Mouse (Mus musculus) CH12.LX (cell line): ENCODE data around the gene Hip1r. TPM values are rescaled to one million over a fixed set of nuclear protein-coding genes. Genes with fewer than 3 reads are reported as not detected.

ENCODE experiments used
- DNase-seq: peaks from one replicate; pipeline ENCODE4 v3.0.0-alpha.2; 2013; ENCODE audit errors: extremely low read depth
- H3K27ac ChIP-seq: 2 replicates; pipeline ENCODE4 v1.5.1; 2012; ENCODE audit warnings: low read depth, mild to moderate bottlenecking, control low read depth, moderate library complexity; ENCODE audit not compliant: insufficient read depth
- H3K27me3 ChIP-seq: replicated peaks from 2 replicates; pipeline ENCODE3; 2012; ENCODE audit warnings: inconsistent platforms
- H3K36me3 ChIP-seq, 2 experiments: replicated peaks in 1 of 2; 2 replicates each; pipeline versions ENCODE3 to v1.6.1; 2012; ENCODE audit warnings: inconsistent platforms in 1 of 2, low read length in 1 of 2, mild to moderate bottlenecking in 1 of 2, mixed read lengths in 1 of 2, moderate library complexity in 1 of 2; ENCODE audit not compliant: control insufficient read depth in 1 of 2, insufficient read depth in 1 of 2
- H3K4me1 ChIP-seq, 2 experiments: 2 replicates each; pipeline ENCODE4 v1.6.1; 2012; ENCODE audit warnings: inconsistent platforms in 1 of 2, moderate library complexity in 1 of 2; ENCODE audit not compliant: insufficient read depth in 2 of 2, control insufficient read depth in 1 of 2
- H3K4me2 ChIP-seq: 2 replicates; pipeline ENCODE4 v1.6.1; 2012; ENCODE audit warnings: low read depth, mild to moderate bottlenecking, control low read depth; ENCODE audit not compliant: poor library complexity, insufficient read depth, severe bottlenecking
- H3K4me3 ChIP-seq, 3 experiments: fragments of 150-350 bp in 1 of 3; sonication (generic) in 1 of 3; replicated peaks in 1 of 3; 2 replicates each; pipeline versions ENCODE3 to v1.5.1; 2011 to 2012; ENCODE audit warnings: low read depth in 2 of 3, low read length in 2 of 3, mild to moderate bottlenecking in 2 of 3, moderate library complexity in 2 of 3, control low read depth in 1 of 3, improper control_type of control experiment in 1 of 3, inconsistent platforms in 1 of 3, mixed read lengths in 1 of 3; ENCODE audit not compliant: poor library complexity in 1 of 3
- H3K79me2 ChIP-seq: replicated peaks from 2 replicates; pipeline ENCODE4 v1.6.1; 2012; ENCODE audit warnings: mild to moderate bottlenecking, moderate library complexity; ENCODE audit not compliant: control insufficient read depth, poor library complexity, insufficient read depth, severe bottlenecking; ENCODE audit errors: extremely low read depth
- H3K9ac ChIP-seq: 2 replicates; pipeline ENCODE4 v1.6.1; 2012; ENCODE audit warnings: low read depth, mild to moderate bottlenecking, control low read depth, moderate library complexity; ENCODE audit not compliant: insufficient read depth
- H3K9me3 ChIP-seq: replicated peaks from 2 replicates; pipeline ENCODE3; 2012; ENCODE audit warnings: low read length, inconsistent platforms, mixed read lengths
- CHD1 ChIP-seq: IDR thresholded peaks from 2 replicates; pipeline ENCODE4 v1.6.1; 2012; ENCODE audit warnings: low read depth, low read length, improper control_type of control experiment, inconsistent platforms
- CTCF ChIP-seq, 2 experiments: IDR thresholded peaks in 1 of 2; conservative IDR thresholded peaks in 1 of 2; 2 replicates each; pipeline ENCODE4 v1.5.1; 2011 to 2012; ENCODE audit warnings: low read depth in 2 of 2, low read length in 2 of 2, improper control_type of control experiment in 1 of 2, inconsistent platforms in 1 of 2, mild to moderate bottlenecking in 1 of 2, moderate library complexity in 1 of 2
- GABPA ChIP-seq: IDR thresholded peaks from 2 replicates; pipeline ENCODE4 v1.6.1; 2012; ENCODE audit warnings: low read depth, low read length, improper control_type of control experiment, inconsistent platforms; ENCODE audit not compliant: insufficient replicate concordance
- HCFC1 ChIP-seq: IDR thresholded peaks from 2 replicates; pipeline ENCODE4 v1.6.1; 2012; ENCODE audit warnings: low read depth, mild to moderate bottlenecking, inconsistent platforms, low read length, improper control_type of control experiment
- IRF4 ChIP-seq: IDR thresholded peaks from 2 replicates; pipeline ENCODE4 v1.6.1; 2014; ENCODE audit warnings: low read depth, mild to moderate bottlenecking, inconsistent platforms, low read length, improper control_type of control experiment
- JUN ChIP-seq: IDR thresholded peaks from 2 replicates; pipeline ENCODE4 v1.6.1; 2011; ENCODE audit warnings: low read depth, mild to moderate bottlenecking, low read length, improper control_type of control experiment, moderate library complexity; ENCODE audit not compliant: insufficient read depth
- JUND ChIP-seq: conservative IDR thresholded peaks from 2 replicates; pipeline ENCODE4 v1.6.1; 2011; ENCODE audit warnings: low read depth, low read length, improper control_type of control experiment
- KAT2A ChIP-seq: IDR thresholded peaks from 2 replicates; pipeline ENCODE4 v1.6.1; 2012; ENCODE audit warnings: low read length, improper control_type of control experiment, inconsistent platforms; ENCODE audit not compliant: insufficient replicate concordance
- MAZ ChIP-seq: IDR thresholded peaks from 2 replicates; pipeline ENCODE4 v1.6.1; 2012; ENCODE audit warnings: low read depth, mild to moderate bottlenecking, inconsistent platforms, low read length, improper control_type of control experiment, moderate library complexity
- MXI1 ChIP-seq: IDR thresholded peaks from 2 replicates; pipeline ENCODE4 v1.6.1; 2011; ENCODE audit warnings: mild to moderate bottlenecking, low read depth, low read length, improper control_type of control experiment
- NELFE ChIP-seq: IDR thresholded peaks from 2 replicates; pipeline ENCODE4 v1.6.1; 2011; ENCODE audit warnings: low read depth, low read length, improper control_type of control experiment
- POLR2A ChIP-seq: IDR thresholded peaks from 2 replicates; pipeline ENCODE4 v1.6.1; 2011; ENCODE audit warnings: low read depth, mild to moderate bottlenecking, improper control_type of control experiment, low read length
- POLR2AphosphoS2 ChIP-seq: IDR thresholded peaks from 2 replicates; pipeline ENCODE4 v1.6.1; 2011; ENCODE audit warnings: low read depth, low read length, improper control_type of control experiment
- SIN3A ChIP-seq: IDR thresholded peaks from 2 replicates; pipeline ENCODE4 v1.6.1; 2012; ENCODE audit warnings: low read length, improper control_type of control experiment, inconsistent platforms
- UBTF ChIP-seq: IDR thresholded peaks from 2 replicates; pipeline ENCODE4 v1.6.1; 2012; ENCODE audit warnings: low read depth, mild to moderate bottlenecking, inconsistent platforms, low read length, improper control_type of control experiment, moderate library complexity
- USF1 ChIP-seq: IDR thresholded peaks from 2 replicates; pipeline ENCODE4 v1.6.1; 2014; ENCODE audit warnings: low read depth, mild to moderate bottlenecking, inconsistent platforms, low read length, improper control_type of control experiment
- USF2 ChIP-seq: conservative IDR thresholded peaks from 2 replicates; pipeline ENCODE4 v1.6.1; 2011; ENCODE audit warnings: low read depth, low read length, improper control_type of control experiment
- ZKSCAN1 ChIP-seq: IDR thresholded peaks from 2 replicates; pipeline ENCODE4 v1.6.1; 2012; ENCODE audit warnings: low read depth, inconsistent platforms, low read length, improper control_type of control experiment, borderline replicate concordance
- ZMIZ1 ChIP-seq: IDR thresholded peaks from 2 replicates; pipeline ENCODE4 v1.6.1; 2012; ENCODE audit warnings: low read depth, mild to moderate bottlenecking, inconsistent platforms, low read length, improper control_type of control experiment
- ZNF384 ChIP-seq: IDR thresholded peaks from 2 replicates; pipeline ENCODE4 v1.6.1; 2012; ENCODE audit warnings: low read depth, low read length, improper control_type of control experiment, inconsistent platforms
- dilution Hi-C: fragments of 300-500 bp; cut with MboI; formaldehyde crosslinking; loops from 2 replicates; pipeline ENCODE4 v1.14.3; 2020; ENCODE audit warnings: low sequenced_read_pairs; ENCODE audit not compliant: extremely low pct_unique_long_range_greater_than_20kb, extremely low pct_ligation_motif_present
- in situ Hi-C: fragments of 300-500 bp; cut with MboI; formaldehyde crosslinking; loops from 3 replicates; pipeline ENCODE4 v1.14.3; 2019; ENCODE audit warnings: low sequenced_read_pairs, low pct_ligation_motif_present, low pct_unique_long_range_greater_than_20kb, mixed read lengths
- polyA plus RNA-seq: library from polyadenylated mRNA; unstranded; fragments of >175 nt; gene quantifications from 2 replicates; pipeline ENCODE4 v1.2.1, GENCODE M21; 2012; ENCODE audit warnings: low read depth; ENCODE audit not compliant: insufficient read length
- total RNA-seq, 2 experiments: library from RNA; depleted of rRNA; stranded (reverse); fragments of 300-350 nt in 1 of 2; fragments of >200 nt in 1 of 2; gene quantifications; 2 replicates each; pipeline ENCODE4 v1.2.3; 2012 to 2014

The Hip1r gene
- total and polyA plus RNA-seq, 3 experiments, result 26.1 to 49.8 (median 44.7) TPM

GRCm38 (mm10) chr5:124030386-124031067 lies 57.1 kb downstream of the Hip1r start:
- H3K4me1 ChIP-seq, result peaks cover 20 to 63% of the 10 kb centered on the region in 2 experiments
- no peak overlapping the region for H3K27ac ChIP-seq
- peak overlapping the region; percentile 85; the same call in 1 of the 2 replicates for H3K4me2 ChIP-seq
- H3K79me2 ChIP-seq, result peaks cover 26% of the 10 kb centered on the region
- H3K4me3 ChIP-seq, result peak overlapping the region in 1 of 3 experiments; percentile 89
- H3K9me3 ChIP-seq, result no peaks in the 10 kb centered on the region
- TF ChIP-seq HCFC1 (no peak), ZMIZ1 (no peak), CTCF (conservative IDR thresholded peaks at IDR 0.05 in 1 of 2, IDR thresholded peaks at IDR 0.05 in 1 of 2; ENCODE audit: low read depth in 2 of 2, low read length in 2 of 2) (no peak), GABPA (no peak), NELFE (no peak), USF2 (no peak), KAT2A (no peak)
- no peak for DNase-seq
- H3K9ac ChIP-seq, result peak overlapping the region; percentile 89
- H3K36me3 ChIP-seq, result peaks cover 3 to 40% of the 10 kb centered on the region in 2 experiments
- in situ Hi-C loops (no loop called here), dilution Hi-C loops (no loop called here)
- H3K27me3 ChIP-seq, result peaks cover 2% of the 10 kb centered on the region

- Histone ChIP-seq H3K79me2 (peaks cover 26% of the 10 kb centered on the region), H3K9ac (peak overlapping the region; percentile 89), H3K4me3 (peak overlapping the region; percentile 76 to 89 (median 78)), H3K4me1 (peaks cover 15 to 62% of the 10 kb centered on the region in 2 experiments), H3K36me3 (peaks cover 2 to 32% of the 10 kb centered on the region in 2 experiments), H3K27ac (no peak overlapping the region), H3K4me2 (peak overlapping the region; percentile 85), H3K9me3 (no peaks in the 10 kb centered on the region), H3K27me3 (peaks cover 2% of the 10 kb centered on the region)
- dilution Hi-C loops, result no loop called here
- DNase-seq, result no peak
- no peak for TF ChIP-seq JUN
- no peak for TF ChIP-seq ZNF384
- no peak for TF ChIP-seq CHD1
- TF ChIP-seq CTCF (conservative IDR thresholded peaks at IDR 0.05 in 1 of 2, IDR thresholded peaks at IDR 0.05 in 1 of 2; ENCODE audit: low read depth in 2 of 2, low read length in 2 of 2), result no peak
- no peak for TF ChIP-seq POLR2AphosphoS2
- no peak for TF ChIP-seq MXI1
- TF ChIP-seq JUND, result no peak
- no peak for TF ChIP-seq UBTF
- TF ChIP-seq POLR2A, result no peak
- TF ChIP-seq SIN3A, result no peak; the same call in 1 of the 2 replicates
- TF ChIP-seq ZKSCAN1, result no peak
- TF ChIP-seq MAZ, result no peak
- TF ChIP-seq USF1, result no peak
- no peak for TF ChIP-seq IRF4
- in situ Hi-C loops, result no loop called here
These were observed 57.9 kb downstream of the Hip1r start for GRCm38 (mm10) chr5:124031068-124031955.
